Mouse (Mus musculus) kidney, postnatal 0 days (tissue): ENCODE measurements around the gene Tacc3. TPM values are rescaled to one million over a fixed set of nuclear protein-coding genes. Genes with fewer than 3 reads are reported as not detected.
A peak's percentile ranks its signal among the peaks of the same experiment; 100 is the strongest.

Source experiments
- ATAC-seq: fragments of 200-750 bp; cut with Nextera tagmentation; replicated peaks from 2 replicates; pipeline ENCODE4 v1.8.0; 2017; ENCODE audit warnings: low read depth, moderate number of reproducible peaks, moderate TSS enrichment, moderate library complexity; ENCODE audit not compliant: low FRiP score
- DNase-seq: peaks from one replicate; pipeline ENCODE4 v3.0.0-alpha.2; 2016; ENCODE audit warnings: low spot score
- H3K27ac ChIP-seq: fragments of 300-500 bp; sonication (generic); 2 replicates; pipeline ENCODE4 v1.5.1; 2014; ENCODE audit warnings: mild to moderate bottlenecking
- H3K27me3 ChIP-seq: fragments of 300-500 bp; sonication (generic); 2 replicates; pipeline ENCODE4 v1.6.1; 2014; ENCODE audit warnings: low read length, mixed read lengths; ENCODE audit not compliant: insufficient read depth
- H3K36me3 ChIP-seq: fragments of 300-500 bp; sonication (generic); 2 replicates; pipeline ENCODE4 v1.6.1; 2014; ENCODE audit warnings: low read length, mixed read lengths; ENCODE audit not compliant: insufficient read depth
- H3K4me1 ChIP-seq: fragments of 300-500 bp; sonication (generic); replicated peaks from 2 replicates; pipeline ENCODE4 v1.6.1; 2014; ENCODE audit warnings: antibody characterized with exemption, low read length, mixed read lengths; ENCODE audit not compliant: insufficient read depth
- H3K4me2 ChIP-seq: fragments of 300-500 bp; sonication (generic); 2 replicates; pipeline ENCODE4 v1.6.1; 2014; ENCODE audit warnings: mild to moderate bottlenecking, low read length, moderate library complexity, mixed read lengths
- H3K4me3 ChIP-seq: fragments of 300-500 bp; sonication (generic); replicated peaks from 2 replicates; pipeline ENCODE4 v1.5.1; 2014; ENCODE audit warnings: low read depth, low read length
- H3K9ac ChIP-seq: fragments of 300-500 bp; sonication (generic); 2 replicates; pipeline ENCODE4 v1.6.1; 2014; ENCODE audit warnings: low read depth, low read length
- H3K9me3 ChIP-seq: fragments of 300-500 bp; sonication (generic); replicated peaks from 2 replicates; pipeline ENCODE4 v1.6.1; 2016; ENCODE audit warnings: low read length, inconsistent platforms, mixed read lengths
- CTCF ChIP-seq: IDR thresholded peaks from 2 replicates; pipeline ENCODE4 v1.5.1; 2016; ENCODE audit warnings: antibody characterized with exemption, low read depth, mild to moderate bottlenecking, moderate library complexity
- WGBS: fragments of 180-500 bp; shearing (Covaris S2); extraction: QIAGEN DNeasy Blood & Tissue Kit; methylation state at CpG from one replicate; pipeline ENCODE4 v1.1.7; 2014; 5-methylcytosine and 5-hydroxymethylcytosine counted together
- polyA plus RNA-seq: library from polyadenylated mRNA; unstranded; fragments of >200 nt; fragmentation: Nextera tagmentation; extraction: Ambion mirVana; gene quantifications from 2 replicates; pipeline ENCODE4 v1.2.1, GENCODE M21; 2015

The Tacc3 gene
- polyA plus RNA-seq, 1 experiment from 2014 or later = 74.3 TPM

DNA sequence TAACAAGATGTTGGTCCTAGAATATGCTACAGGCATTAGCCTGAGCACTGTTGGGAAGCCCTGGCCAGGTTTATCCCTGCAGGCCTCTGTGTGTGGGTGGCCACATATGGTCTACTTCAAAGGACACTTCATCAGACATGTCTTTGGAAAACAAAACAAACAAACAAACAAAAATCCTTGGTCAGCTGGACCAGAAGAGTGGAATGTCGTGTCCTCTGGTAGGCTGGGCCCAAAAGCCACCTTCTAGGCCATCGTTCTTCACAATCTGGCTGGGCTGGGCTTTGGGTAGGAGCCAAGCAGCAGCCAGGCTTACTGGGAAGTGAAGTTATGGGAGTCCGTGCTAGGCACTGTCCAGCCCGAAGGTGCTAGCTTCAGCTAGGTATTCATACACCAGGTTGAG lies 49.2 kb downstream of the Tacc3 start:
- H3K4me2 ChIP-seq = no peak overlapping the region
- H3K36me3 ChIP-seq = no peaks in the 10 kb centered on the region
- WGBS = 42% methylated on average over 4 of the region's 4 CpGs
- TF ChIP-seq CTCF = no peak
- H3K27me3 ChIP-seq = no peaks in the 10 kb centered on the region
- H3K4me3 ChIP-seq = no peak overlapping the region
- ATAC-seq (no peak), DNase-seq (peak; percentile 69)
- peak overlapping the region; percentile 31; the same call in 1 of the 2 replicates for H3K27ac ChIP-seq
- H3K9me3 ChIP-seq = no peaks in the 10 kb centered on the region
- peaks cover 38% of the 10 kb centered on the region for H3K4me1 ChIP-seq
- H3K9ac ChIP-seq = no peak overlapping the region

DNA sequence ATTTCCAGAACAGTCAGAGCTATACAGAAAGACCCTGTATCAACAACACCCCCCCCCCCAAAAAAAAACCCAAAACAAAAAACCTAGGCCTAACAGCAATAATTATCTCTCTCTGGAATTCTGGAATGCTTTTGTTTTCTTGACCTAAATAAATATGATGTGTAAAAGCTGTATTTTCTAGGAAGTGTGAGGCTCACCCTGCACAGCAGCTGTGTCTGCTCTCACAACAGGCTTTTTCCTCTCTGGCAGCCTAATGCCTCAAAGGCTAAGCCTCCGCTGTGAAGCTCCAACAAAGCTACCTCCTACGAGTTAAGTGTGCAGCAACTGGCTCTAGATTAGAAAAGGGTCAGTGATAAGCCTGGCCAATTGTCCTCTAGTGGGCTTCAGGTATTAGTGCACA lies 51.1 kb downstream of the Tacc3 start:
- Histone ChIP-seq H3K27me3 (no peaks in the 10 kb centered on the region), H3K4me2 (no peak overlapping the region), H3K9ac (no peak overlapping the region), H3K4me3 (no peak overlapping the region), H3K4me1 (peaks cover 34% of the 10 kb centered on the region), H3K36me3 (no peaks in the 10 kb centered on the region), H3K9me3 (no peaks in the 10 kb centered on the region), H3K27ac (no peak overlapping the region)
- 35% methylated on average over 2 of the region's 2 CpGs for WGBS
- no peak for TF ChIP-seq CTCF
- DNase-seq = peak; percentile 89
- no peak for ATAC-seq

- WGBS = 73% methylated on average over 2 of the region's 2 CpGs
- Histone ChIP-seq H3K4me1 (peaks cover 6% of the 10 kb centered on the region), H3K9ac (no peak overlapping the region), H3K9me3 (no peaks in the 10 kb centered on the region), H3K4me2 (no peak overlapping the region), H3K27ac (no peak overlapping the region), H3K36me3 (no peaks in the 10 kb centered on the region), H3K4me3 (no peak overlapping the region), H3K27me3 (no peaks in the 10 kb centered on the region)
- ATAC-seq (no peak), DNase-seq (no peak)
- TF ChIP-seq CTCF = no peak
Observed at GRCm38 (mm10) chr5:33712550-33712949, 54.6 kb downstream of the Tacc3 start.

DNA sequence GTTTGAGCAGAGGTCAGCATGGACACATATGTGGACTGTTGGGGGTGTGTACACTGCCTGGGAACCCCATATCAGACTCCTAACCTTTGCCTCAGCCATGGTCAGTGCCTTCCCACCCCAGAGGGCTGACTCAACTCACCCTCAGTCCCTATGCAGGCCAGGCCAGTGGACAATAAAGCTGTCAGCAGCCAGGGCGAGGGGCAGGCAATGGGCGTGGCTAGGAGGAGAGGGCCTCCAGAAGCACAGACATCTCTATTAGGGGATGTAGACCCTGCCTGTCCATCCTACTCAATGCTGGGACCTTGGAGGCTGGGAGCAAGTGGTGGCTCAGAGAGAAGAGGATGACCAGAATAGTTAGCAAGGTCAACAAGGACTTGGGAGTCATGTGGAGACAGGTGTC lies 57.3 kb downstream of the Tacc3 start:
- Histone ChIP-seq H3K9me3 (no peaks in the 10 kb centered on the region), H3K4me3 (no peak overlapping the region), H3K4me2 (no peak overlapping the region), H3K9ac (no peak overlapping the region), H3K36me3 (no peaks in the 10 kb centered on the region), H3K27ac (no peak overlapping the region), H3K4me1 (no peaks in the 10 kb centered on the region), H3K27me3 (no peaks in the 10 kb centered on the region)
- TF ChIP-seq CTCF = no peak
- ATAC-seq (no peak), DNase-seq (no peak)
- 52% methylated on average over 2 of the region's 2 CpGs for WGBS

- peak; percentile 56 for DNase-seq
- no peaks in the 10 kb centered on the region for H3K27me3 ChIP-seq
- 0 out of 2 replicates have a peak, but pooled peaks have one; percentile 41 for ATAC-seq
- no peaks in the 10 kb centered on the region for H3K9me3 ChIP-seq
- TF ChIP-seq CTCF = peak; percentile 56
- 75% methylated on average over 6 of the region's 6 CpGs for WGBS
- no peak overlapping the region for H3K4me3 ChIP-seq
- H3K4me2 ChIP-seq = no peak overlapping the region
- H3K27ac ChIP-seq = no peak overlapping the region
- H3K36me3 ChIP-seq = no peaks in the 10 kb centered on the region
- H3K4me1 ChIP-seq = peaks cover 7% of the 10 kb centered on the region; the same call in 1 of the 2 replicates
- no peak overlapping the region for H3K9ac ChIP-seq
Observed at GRCm38 (mm10) chr5:33716467-33716866, 58.5 kb downstream of the Tacc3 start.

DNA sequence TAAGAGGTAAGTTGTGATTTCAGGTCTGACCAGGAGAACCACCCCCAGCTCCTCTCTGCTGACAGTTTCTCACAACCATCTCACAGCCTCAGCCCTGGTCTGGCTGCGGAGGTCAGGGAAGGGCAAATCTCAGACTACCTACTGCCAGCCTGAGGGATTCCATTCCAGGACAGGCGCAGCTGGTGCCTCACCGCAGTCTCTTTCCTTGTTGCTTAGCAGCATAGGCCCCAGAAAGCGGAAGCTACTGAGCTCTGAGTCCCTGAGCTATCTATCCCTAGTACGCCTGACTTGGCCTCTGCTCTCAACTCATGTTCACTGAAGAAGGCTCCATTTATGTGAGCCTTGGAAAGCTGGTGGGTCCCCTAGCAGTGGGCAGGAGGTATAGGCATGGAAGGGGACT lies 60.5 kb downstream of the Tacc3 start:
- no peak for TF ChIP-seq CTCF
- ATAC-seq (no peak), DNase-seq (no peak)
- Histone ChIP-seq H3K4me2 (no peak overlapping the region), H3K27me3 (no peaks in the 10 kb centered on the region), H3K9ac (no peak overlapping the region), H3K27ac (no peak overlapping the region), H3K36me3 (no peaks in the 10 kb centered on the region), H3K4me3 (no peak overlapping the region), H3K9me3 (no peaks in the 10 kb centered on the region), H3K4me1 (peaks cover 21% of the 10 kb centered on the region)
- 95% methylated on average over 5 of the region's 5 CpGs for WGBS

DNA sequence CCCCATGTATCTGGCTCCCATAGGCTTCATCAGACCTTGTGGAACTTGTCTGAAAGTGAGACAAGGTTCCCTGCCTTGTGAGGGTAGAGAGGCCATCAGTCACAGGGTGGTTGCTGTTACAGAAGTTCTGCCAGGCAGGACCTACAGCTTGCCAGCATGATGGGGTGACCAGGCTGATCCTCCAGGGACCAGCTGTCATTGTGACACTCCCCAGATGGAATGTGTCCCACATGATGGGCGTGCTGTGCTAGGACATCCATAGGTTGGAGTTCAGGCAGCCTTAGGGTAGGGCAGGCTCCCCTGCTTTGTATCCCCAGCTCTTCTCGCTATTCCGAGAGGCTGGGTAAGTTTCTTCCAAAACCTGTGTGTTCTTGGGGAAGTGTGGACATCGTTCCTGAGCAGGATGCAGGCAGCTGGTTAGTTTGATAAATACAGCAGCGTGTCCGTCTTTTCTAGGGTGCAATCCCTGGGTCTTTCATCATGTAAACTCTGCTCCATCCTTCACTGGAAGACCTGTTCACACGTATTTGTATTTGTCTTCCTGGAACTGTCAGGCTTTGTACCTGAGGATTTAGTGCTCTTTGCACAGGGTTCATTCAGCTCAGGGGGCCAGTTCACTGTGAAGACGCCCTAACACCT lies 63.0 kb downstream of the Tacc3 start:
- H3K27ac ChIP-seq = no peak overlapping the region
- H3K9ac ChIP-seq = no peak overlapping the region
- 12% methylated on average over 8 of the region's 8 CpGs for WGBS
- H3K4me2 ChIP-seq = peak overlapping the region; percentile 99
- no peaks in the 10 kb centered on the region for H3K36me3 ChIP-seq
- DNase-seq = no peak
- no peak for TF ChIP-seq CTCF
- ATAC-seq = no peak
- no peaks in the 10 kb centered on the region for H3K27me3 ChIP-seq
- H3K4me3 ChIP-seq = peak overlapping the region; percentile 78
- H3K9me3 ChIP-seq = no peaks in the 10 kb centered on the region
- peaks cover 28% of the 10 kb centered on the region for H3K4me1 ChIP-seq
